Mouse (Mus musculus): Measurements from ENCODE around the gene Nuf2.

Nuf2 gene

GRCm38 (mm10) chr1:169462386-169463115 lies 68.7 kb downstream of the Nuf2 start:
- no peak for DNase-seq

- peak; percentile 75 for DNase-seq
Measured at GRCm38 (mm10) chr1:169459071-169459782, 72.0 kb downstream of the Nuf2 start.
